Mouse (Mus musculus) midbrain, embryonic 13.5 days (tissue): ENCODE measurements at regions not wholly inside any gene's neighbourhood (a gene's known extent, or its start where the extent isn't known, plus 50 kb on each side); places are given as distances from the start of the nearest gene placed in this dataset.

Experiments
- ATAC-seq: fragments of 200-750 bp; cut with Nextera tagmentation; 2 replicates; pipeline ENCODE4 v1.8.0; 2017; ENCODE audit warnings: mild to moderate bottlenecking, moderate TSS enrichment, moderate library complexity
- H3K27ac ChIP-seq: fragments of 300-500 bp; sonication (generic); 2 replicates; pipeline ENCODE4 v1.5.1; 2015; ENCODE audit warnings: inconsistent platforms, mild to moderate bottlenecking, moderate library complexity
- H3K27me3 ChIP-seq: fragments of 300-500 bp; sonication (generic); 2 replicates; pipeline ENCODE4 v1.6.1; 2015; ENCODE audit warnings: mild to moderate bottlenecking, inconsistent platforms
- H3K36me3 ChIP-seq: fragments of 300-500 bp; sonication (generic); 2 replicates; pipeline ENCODE4 v1.6.1; 2015; ENCODE audit warnings: mild to moderate bottlenecking, inconsistent platforms
- H3K4me1 ChIP-seq: fragments of 300-500 bp; sonication (generic); replicated peaks from 2 replicates; pipeline ENCODE4 v1.6.1; 2015; ENCODE audit warnings: inconsistent platforms
- H3K4me2 ChIP-seq: fragments of 300-500 bp; sonication (generic); replicated peaks from 2 replicates; pipeline ENCODE4 v1.6.1; 2015; ENCODE audit warnings: moderate library complexity, mild to moderate bottlenecking, inconsistent platforms
- H3K4me3 ChIP-seq: fragments of 300-500 bp; sonication (generic); replicated peaks from 2 replicates; pipeline ENCODE4 v1.5.1; 2015; ENCODE audit warnings: mild to moderate bottlenecking, inconsistent platforms
- H3K9ac ChIP-seq: fragments of 300-500 bp; sonication (generic); replicated peaks from 2 replicates; pipeline ENCODE4 v1.6.1; 2015; ENCODE audit warnings: mild to moderate bottlenecking, inconsistent platforms
- H3K9me3 ChIP-seq: fragments of 300-500 bp; sonication (generic); 2 replicates; pipeline ENCODE4 v1.6.1; 2016; ENCODE audit warnings: mild to moderate bottlenecking, inconsistent platforms
- WGBS: fragments of 180-500 bp; shearing (Covaris S2); methylation state at CpG from one replicate; pipeline ENCODE4 v1.1.7; 2015; 5-methylcytosine and 5-hydroxymethylcytosine counted together

GRCm38 (mm10) chrX:99285611-99286010, 149.7 kb downstream of the Efnb1 start:
- 15% methylated on average over 9 of the region's 9 CpGs for WGBS
- Histone ChIP-seq H3K9ac (no peak overlapping the region), H3K27ac (no peak overlapping the region), H3K4me2 (no peak overlapping the region), H3K36me3 (no peaks in the 10 kb centered on the region), H3K9me3 (no peaks in the 10 kb centered on the region), H3K4me3 (no peak overlapping the region), H3K27me3 (peaks cover 83% of the 10 kb centered on the region), H3K4me1 (peaks cover 9% of the 10 kb centered on the region; the same call in 1 of the 2 replicates)
- peak; percentile 82 for ATAC-seq

DNA sequence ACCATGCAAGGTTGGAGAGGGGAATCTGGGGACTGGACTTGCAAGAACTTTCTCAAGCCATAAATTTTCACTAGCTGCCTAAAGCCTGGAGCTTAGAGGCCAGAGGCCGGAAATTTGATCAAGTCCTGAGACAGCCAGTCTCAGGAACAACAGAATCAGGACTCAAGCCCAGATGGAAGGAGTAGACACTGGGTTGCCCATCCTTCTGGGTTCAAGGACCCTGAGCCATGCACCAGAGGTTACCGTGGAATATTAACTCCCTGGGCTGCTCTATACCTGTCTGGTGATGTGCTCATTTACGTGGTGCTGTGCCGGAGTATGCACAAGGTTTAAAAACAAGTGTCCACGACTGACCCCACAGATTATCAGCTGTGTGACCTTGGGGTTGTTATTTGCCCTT, 145.1 kb downstream of the Efnb1 start:
- H3K27ac ChIP-seq: no peak overlapping the region
- H3K9me3 ChIP-seq: no peaks in the 10 kb centered on the region
- no peak overlapping the region for H3K4me3 ChIP-seq
- WGBS: 71% methylated on average over 5 of the region's 5 CpGs
- H3K9ac ChIP-seq: no peak overlapping the region
- no peak overlapping the region for H3K4me2 ChIP-seq
- H3K36me3 ChIP-seq: no peaks in the 10 kb centered on the region
- no peak for ATAC-seq
- H3K4me1 ChIP-seq: peaks cover 9% of the 10 kb centered on the region; the same call in 1 of the 2 replicates
- peaks cover 74% of the 10 kb centered on the region for H3K27me3 ChIP-seq

DNA sequence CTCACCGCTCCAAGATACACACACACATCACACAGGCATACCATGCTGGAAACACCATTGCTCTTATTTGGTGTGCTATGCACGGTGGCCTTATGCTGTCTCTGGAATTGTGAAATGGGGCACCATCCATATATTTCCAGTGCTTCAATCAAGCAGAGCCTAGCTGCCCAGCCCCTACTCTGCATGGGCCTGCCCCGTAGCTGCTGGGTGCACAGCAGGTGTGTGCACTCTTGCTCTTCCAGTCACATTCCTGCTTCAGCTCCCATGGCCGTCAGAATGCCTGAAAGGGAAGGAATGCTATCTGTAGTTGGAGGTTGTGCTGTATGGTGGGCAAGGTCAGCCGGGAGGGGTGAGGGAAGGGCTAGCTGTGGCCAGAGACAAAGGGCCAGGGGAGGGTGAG, 144.6 kb downstream of the Efnb1 start:
- Histone ChIP-seq H3K4me1 (peaks cover 6% of the 10 kb centered on the region; the same call in 1 of the 2 replicates), H3K4me2 (no peak overlapping the region), H3K27ac (no peak overlapping the region), H3K36me3 (no peaks in the 10 kb centered on the region), H3K9ac (no peak overlapping the region), H3K9me3 (no peaks in the 10 kb centered on the region), H3K4me3 (no peak overlapping the region), H3K27me3 (peaks cover 72% of the 10 kb centered on the region)
- no peak for ATAC-seq
- 43% methylated on average over 5 of the region's 5 CpGs for WGBS

DNA sequence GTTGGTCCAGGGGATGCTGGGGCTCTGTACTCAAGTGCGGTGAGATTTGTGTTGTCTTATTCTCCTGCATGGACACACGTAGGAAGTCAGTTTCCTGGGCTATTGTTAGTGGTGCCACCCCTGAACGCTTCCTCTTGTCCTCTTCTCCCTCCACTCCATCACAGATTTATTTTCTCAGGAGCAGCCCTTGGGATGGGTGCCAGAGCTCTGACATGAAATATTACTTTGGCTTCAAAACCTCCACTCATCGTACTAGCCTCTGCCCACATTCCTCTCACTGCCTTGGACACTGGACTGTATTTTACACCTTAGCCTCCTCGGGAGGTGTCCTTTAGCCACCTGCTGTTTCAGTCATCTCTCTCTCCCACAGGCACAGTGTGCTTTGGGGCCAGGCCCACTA, 139.6 kb downstream of the Efnb1 start:
- Histone ChIP-seq H3K9me3 (no peaks in the 10 kb centered on the region), H3K36me3 (no peaks in the 10 kb centered on the region), H3K4me3 (no peak overlapping the region), H3K4me2 (no peak overlapping the region), H3K27me3 (peaks cover 52% of the 10 kb centered on the region), H3K4me1 (no peaks in the 10 kb centered on the region), H3K27ac (no peak overlapping the region), H3K9ac (no peak overlapping the region)
- WGBS: 85% methylated on average over 5 of the region's 5 CpGs
- no peak for ATAC-seq

- no peak overlapping the region for H3K27ac ChIP-seq
- peaks cover 33% of the 10 kb centered on the region; the same call in 1 of the 2 replicates for H3K27me3 ChIP-seq
- no peak overlapping the region for H3K4me2 ChIP-seq
- no peaks in the 10 kb centered on the region for H3K4me1 ChIP-seq
- no peaks in the 10 kb centered on the region for H3K36me3 ChIP-seq
- no peak overlapping the region for H3K4me3 ChIP-seq
- 77% methylated on average over 3 of the region's 3 CpGs for WGBS
- ATAC-seq: no peak
- H3K9me3 ChIP-seq: no peaks in the 10 kb centered on the region
- H3K9ac ChIP-seq: no peak overlapping the region
Measured at GRCm38 (mm10) chrX:99271908-99272307, 136.0 kb downstream of the Efnb1 start.

- Histone ChIP-seq H3K9ac (no peak overlapping the region), H3K27ac (no peak overlapping the region), H3K4me2 (no peak overlapping the region), H3K27me3 (peaks cover 64% of the 10 kb centered on the region), H3K36me3 (no peaks in the 10 kb centered on the region), H3K9me3 (no peaks in the 10 kb centered on the region), H3K4me1 (no peaks in the 10 kb centered on the region), H3K4me3 (no peak overlapping the region)
- WGBS: 68% methylated on average over 5 of the region's 5 CpGs
- ATAC-seq: no peak
Measured at GRCm38 (mm10) chrX:99249038-99249607, 113.2 kb downstream of the Efnb1 start.

DNA sequence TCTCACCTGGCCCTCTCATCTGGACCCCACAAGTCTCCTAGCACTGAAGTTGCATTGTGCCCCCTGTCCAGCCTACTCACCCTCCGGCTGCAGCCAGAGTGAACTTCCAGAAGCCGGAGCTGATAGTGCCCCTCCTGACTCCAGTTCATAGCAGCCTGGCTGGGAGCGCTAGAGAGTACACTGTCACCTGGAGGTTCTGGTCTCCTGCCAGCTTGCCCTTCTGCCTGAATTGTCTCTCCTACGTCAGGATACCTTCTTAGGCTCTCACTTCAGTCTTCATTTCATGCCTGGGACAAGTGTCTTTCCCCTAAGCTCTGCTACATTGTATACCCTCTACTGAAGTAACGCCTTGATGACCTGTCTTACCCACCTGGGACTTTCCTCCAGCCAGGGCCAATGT, 112.3 kb downstream of the Efnb1 start:
- WGBS: 83% methylated on average over 5 of the region's 5 CpGs
- H3K4me2 ChIP-seq: no peak overlapping the region
- H3K36me3 ChIP-seq: no peaks in the 10 kb centered on the region
- no peak overlapping the region for H3K27ac ChIP-seq
- H3K9me3 ChIP-seq: no peaks in the 10 kb centered on the region
- peaks cover 64% of the 10 kb centered on the region for H3K27me3 ChIP-seq
- no peaks in the 10 kb centered on the region for H3K4me1 ChIP-seq
- no peak for ATAC-seq
- H3K4me3 ChIP-seq: no peak overlapping the region
- no peak overlapping the region for H3K9ac ChIP-seq

DNA sequence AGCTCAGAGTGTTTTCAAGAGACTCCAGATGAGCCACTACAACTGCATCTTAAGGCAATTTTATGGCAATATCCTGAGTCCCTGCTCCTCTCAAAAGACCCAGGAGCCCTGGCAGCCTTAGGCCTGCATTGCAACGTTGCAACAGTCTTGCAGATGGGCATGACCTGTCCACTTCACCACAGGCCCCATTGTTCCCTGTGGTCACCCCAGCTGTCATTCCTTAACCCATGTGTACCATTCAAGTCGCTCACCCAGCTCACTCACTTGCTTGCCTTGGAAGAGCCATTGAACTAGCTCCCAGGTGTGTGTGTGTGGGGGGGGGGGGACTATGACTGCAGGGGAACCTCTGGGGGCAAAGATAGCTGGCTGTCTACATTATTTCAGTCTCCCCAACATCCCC, 110.8 kb downstream of the Efnb1 start:
- H3K9ac ChIP-seq: no peak overlapping the region
- no peaks in the 10 kb centered on the region for H3K4me1 ChIP-seq
- WGBS: 64% methylated on average over 2 of the region's 2 CpGs
- H3K4me2 ChIP-seq: no peak overlapping the region
- no peaks in the 10 kb centered on the region for H3K36me3 ChIP-seq
- peaks cover 66% of the 10 kb centered on the region for H3K27me3 ChIP-seq
- no peak overlapping the region for H3K4me3 ChIP-seq
- no peak for ATAC-seq
- no peak overlapping the region for H3K27ac ChIP-seq
- H3K9me3 ChIP-seq: no peaks in the 10 kb centered on the region

DNA sequence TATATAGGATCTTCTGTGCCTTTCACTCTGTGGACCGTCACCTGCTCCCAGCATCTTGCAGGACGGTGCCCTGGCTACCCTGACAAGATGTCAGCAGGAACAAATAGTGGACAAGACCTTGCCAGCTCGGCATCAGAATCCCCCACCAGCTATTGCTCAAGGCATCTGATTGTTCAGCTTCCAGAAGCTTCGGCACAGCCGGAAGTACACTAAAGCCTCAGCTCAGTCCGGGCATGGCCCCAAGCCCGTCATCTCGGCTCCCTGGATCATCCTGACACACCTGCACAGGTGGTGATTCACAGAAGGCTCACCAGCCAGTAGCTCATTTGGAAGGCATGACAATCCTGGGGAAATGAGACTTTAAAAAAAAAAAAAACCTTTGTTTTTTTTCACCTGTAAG, 110.1 kb downstream of the Efnb1 start:
- Histone ChIP-seq H3K4me1 (no peaks in the 10 kb centered on the region), H3K36me3 (no peaks in the 10 kb centered on the region), H3K9me3 (no peaks in the 10 kb centered on the region), H3K4me3 (no peak overlapping the region), H3K9ac (no peak overlapping the region), H3K4me2 (no peak overlapping the region), H3K27ac (no peak overlapping the region), H3K27me3 (peaks cover 70% of the 10 kb centered on the region)
- no peak for ATAC-seq
- 81% methylated on average over 8 of the region's 8 CpGs for WGBS

GRCm38 (mm10) chrX:99245541-99245940, 109.6 kb downstream of the Efnb1 start:
- Histone ChIP-seq H3K36me3 (no peaks in the 10 kb centered on the region), H3K4me2 (no peak overlapping the region), H3K4me1 (no peaks in the 10 kb centered on the region), H3K27ac (no peak overlapping the region), H3K9ac (no peak overlapping the region), H3K9me3 (no peaks in the 10 kb centered on the region), H3K4me3 (no peak overlapping the region), H3K27me3 (peaks cover 71% of the 10 kb centered on the region)
- no peak for ATAC-seq
- 77% methylated on average over 3 of the region's 3 CpGs for WGBS

- H3K27me3 ChIP-seq: peaks cover 74% of the 10 kb centered on the region
Measured at GRCm38 (mm10) chrX:99243251-99243650, 107.3 kb downstream of the Efnb1 start.

GRCm38 (mm10) chrX:99241684-99242118, 105.8 kb downstream of the Efnb1 start:
- Histone ChIP-seq H3K9ac (no peak overlapping the region), H3K9me3 (no peaks in the 10 kb centered on the region), H3K4me3 (no peak overlapping the region), H3K27me3 (peaks cover 65% of the 10 kb centered on the region), H3K27ac (no peak overlapping the region), H3K4me1 (no peaks in the 10 kb centered on the region), H3K36me3 (no peaks in the 10 kb centered on the region), H3K4me2 (no peak overlapping the region)
- 53% methylated on average over 5 of the region's 5 CpGs for WGBS
- no peak for ATAC-seq

More at GRCm38 (mm10) chrX:99243251-99243650, 107.3 kb downstream of the Efnb1 start:
- 95% methylated on average over 5 of the region's 5 CpGs for WGBS
- H3K9ac ChIP-seq: no peak overlapping the region
- H3K27ac ChIP-seq: no peak overlapping the region
- no peaks in the 10 kb centered on the region for H3K9me3 ChIP-seq
- H3K4me2 ChIP-seq: no peak overlapping the region
- no peaks in the 10 kb centered on the region for H3K4me1 ChIP-seq
- no peak for ATAC-seq
- H3K4me3 ChIP-seq: no peak overlapping the region
- no peaks in the 10 kb centered on the region for H3K36me3 ChIP-seq

GRCm38 (mm10) chrX:99233035-99233434, 97.1 kb downstream of the Efnb1 start:
- no peaks in the 10 kb centered on the region for H3K9me3 ChIP-seq
- H3K4me1 ChIP-seq: 0 out of 2 replicates have a peak, but pooled peaks cover 6% of the 10 kb centered on the region
- H3K36me3 ChIP-seq: no peaks in the 10 kb centered on the region
- no peak overlapping the region for H3K27ac ChIP-seq
- no peak for ATAC-seq
- no peak overlapping the region for H3K4me2 ChIP-seq
- no peak overlapping the region for H3K4me3 ChIP-seq
- H3K27me3 ChIP-seq: peaks cover 54% of the 10 kb centered on the region
- WGBS: 78% methylated on average over 3 of the region's 3 CpGs
- no peak overlapping the region for H3K9ac ChIP-seq
